Mouse (Mus musculus) heart, postnatal 14 days (tissue): ENCODE results near the gene Olfr419. TPM values are rescaled to one million over a fixed set of nuclear protein-coding genes. Genes with fewer than 3 reads are reported as not detected.

Experiments
- DNase-seq, 2 experiments: peaks; one replicate each; pipeline ENCODE4 v3.0.0; 2021 to 2022
- intact Hi-C: fragments of 180-260 bp; cut with DNase I; formaldehyde crosslinking; loops from one replicate; pipeline ENCODE4 v1.15.1; 2025
- long read RNA-seq, 2 experiments: library from polyadenylated mRNA; stranded (forward); transcript quantifications; one replicate each; pipeline ENCODE4 v2.0.0; 2021
- total RNA-seq, 2 experiments: library from RNA; stranded (reverse); gene quantifications; 2 replicates each; pipeline ENCODE4 v1.2.3; 2021

The Olfr419 gene
- total RNA-seq: not detected
- long read RNA-seq, experiment 1: 0 reads
- long read RNA-seq, experiment 2: 0 reads

- no peak for DNase-seq
- intact Hi-C loops: no loop called here
Observed at GRCm38 (mm10) chr1:174251961-174252360, at the start of gene Olfr419. Gene Olfr419 (minus strand): TSS chr1:174252061.

GRCm38 (mm10) chr1:174270643-174271042, 18.8 kb upstream of the Olfr419 start:
- intact Hi-C loops: no loop called here
- no peak for DNase-seq

GRCm38 (mm10) chr1:174269162-174269561, 17.3 kb upstream of the Olfr419 start:
- DNase-seq: no peak
- intact Hi-C loops: no loop called here

GRCm38 (mm10) chr1:174267816-174268215, 16.0 kb upstream of the Olfr419 start:
- intact Hi-C loops: no loop called here
- DNase-seq: no peak

- intact Hi-C loops: no loop called here
- DNase-seq: no peak
Observed at GRCm38 (mm10) chr1:174250376-174250775, 1.5 kb downstream of the Olfr419 start.

- no peak for DNase-seq
- intact Hi-C loops: no loop called here
Observed at GRCm38 (mm10) chr1:174247170-174247569, 4.7 kb downstream of the Olfr419 start.

- no peak for DNase-seq
- intact Hi-C loops: no loop called here
Observed at GRCm38 (mm10) chr1:174246080-174246479, 5.8 kb downstream of the Olfr419 start.

GRCm38 (mm10) chr1:174244621-174245020, 7.2 kb downstream of the Olfr419 start:
- DNase-seq: no peak
- intact Hi-C loops: no loop called here

- no peak for DNase-seq
Observed at GRCm38 (mm10) chr1:174239916-174240315, 11.9 kb downstream of the Olfr419 start.

GRCm38 (mm10) chr1:174216528-174217204, 35.2 kb downstream of the Olfr419 start:
- DNase-seq: no peak
- intact Hi-C loops: no loop called here

More at GRCm38 (mm10) chr1:174239916-174240315, 11.9 kb downstream of the Olfr419 start:
- intact Hi-C loops: no loop called here

- no peak for DNase-seq
- intact Hi-C loops: no loop called here
Observed at GRCm38 (mm10) chr1:174215270-174216038, 36.4 kb downstream of the Olfr419 start.

- no peak for DNase-seq
- intact Hi-C loops: no loop called here
Observed at GRCm38 (mm10) chr1:174212286-174212685, 39.6 kb downstream of the Olfr419 start.

- intact Hi-C loops: loop anchor here (10.0 kb wide), 1 partner anchor 750 kb away; no protein-coding TSS in a partner anchor
- no peak for DNase-seq
Observed at GRCm38 (mm10) chr1:174204699-174205098, 47.2 kb downstream of the Olfr419 start.

Other genes starting within 250 kb of the Olfr419 start
- gene Ifi205, start 220.3 kb downstream of the Olfr419 start, total RNA-seq: 1 to 10 TPM; 1.6 to 1.9 TPM
- gene Olfr433, start 211.4 kb downstream of the Olfr419 start, total RNA-seq: not detected
- gene Olfr432, start 202.9 kb downstream of the Olfr419 start, total RNA-seq: not detected
- not detected for gene Olfr430, start 185.5 kb downstream of the Olfr419 start, total RNA-seq
- gene Olfr429, start 167.7 kb downstream of the Olfr419 start, total RNA-seq: not detected
- gene Olfr427, start 155.2 kb downstream of the Olfr419 start, total RNA-seq: not detected
- not detected for gene Olfr231, start 130.9 kb downstream of the Olfr419 start, total RNA-seq
- not detected for gene Olfr424, start 120.5 kb downstream of the Olfr419 start, total RNA-seq
- not detected for gene Olfr420, start 96.4 kb downstream of the Olfr419 start, total RNA-seq
- gene Spta1, start 79.3 kb downstream of the Olfr419 start, total RNA-seq: 10 to 100 TPM; 14.0 to 15.5 TPM
- gene Mptx1, start 78.5 kb upstream of the Olfr419 start, total RNA-seq: not detected
- gene Olfr417, start 113.1 kb upstream of the Olfr419 start, total RNA-seq: not detected
- not detected for gene Olfr248, start 139.0 kb upstream of the Olfr419 start, total RNA-seq
- not detected for gene Olfr414, start 172.0 kb upstream of the Olfr419 start, total RNA-seq
- gene Olfr220, start 190.0 kb upstream of the Olfr419 start, total RNA-seq: not detected
- under 1 TPM; 0.20 to 0.33 TPM for gene Fmn2, start 249.8 kb upstream of the Olfr419 start, total RNA-seq